ENCODE assay signal across 8 mouse cellular contexts in genomic region chr6:125418744-125419143, GRCm38 (mm10). TPM values are rescaled to one million over a fixed set of nuclear protein-coding genes. Genes with fewer than 3 reads are reported as not detected.
DNase-seq lines count a peak whose midpoint lies in the region; ATAC-seq lines count a peak whose summit lies in the region.

No protein-coding gene starts in this region.

- H3K36me3 ChIP-seq in hindbrain, embryonic 14.5 days (replicated peaks; ENCODE audit: control insufficient read depth, insufficient read depth), result no peaks in the 10 kb centered on the region

- no peaks in the 10 kb centered on the region for H3K27me3 ChIP-seq in hindbrain, embryonic 14.5 days (ENCODE audit: control insufficient read depth, insufficient read depth, low read length)

- H3K4me2 ChIP-seq in hindbrain, embryonic 14.5 days (replicated peaks), result no peak overlapping the region

- H3K27ac ChIP-seq in hindbrain, embryonic 14.5 days, result no peak overlapping the region

- H3K9me3 ChIP-seq in hindbrain, embryonic 14.5 days (ENCODE audit: control insufficient read depth, low read length), result no peaks in the 10 kb centered on the region

- no peak overlapping the region for H3K4me3 ChIP-seq in hindbrain, embryonic 14.5 days (replicated peaks; ENCODE audit: low read length)

- DNase-seq in R1 (ENCODE audit: low read depth, low spot score), result peak; percentile 94
- peak; percentile 54 for DNase-seq in cerebellum, adult 9-11 months
- DNase-seq in frontal cortex, postnatal 14 days (ENCODE audit: low spot score in 2 of 2), result peak; percentile 47 to 70
- peak; percentile 88 for DNase-seq in hindbrain, embryonic 14.5 days (ENCODE audit: low spot score)
- DNase-seq in layer of hippocampus, postnatal 14 days (ENCODE audit: low spot score in 2 of 2), result peak; percentile 79 to 89
- DNase-seq in lung, postnatal 4 days, result peak; percentile 74 to 90
- DNase-seq in retina, postnatal 7 days (ENCODE audit: low read depth, low spot score), result peak; percentile 80
- DNase-seq in urinary bladder, adult 18-20 months (ENCODE audit: low spot score in 2 of 2), result peak; percentile 68 to 72

- H3K9ac ChIP-seq in hindbrain, embryonic 14.5 days, result no peak overlapping the region

- peak; percentile 79 for ATAC-seq in hindbrain, embryonic 14.5 days (ENCODE audit: low FRiP score)

- 14% methylated on average over 9 of the region's 9 CpGs for whole genome bisulfite sequencing in hindbrain, embryonic 14.5 days

- no peaks in the 10 kb centered on the region for H3K4me1 ChIP-seq in hindbrain, embryonic 14.5 days (replicated peaks; ENCODE audit: control insufficient read depth, insufficient read depth, low read length)

RNA-seq across cellular contexts. Expression of gene Plekhg6, which starts 38.2 kb away (rescaled TPM):
- polyA plus RNA-seq in hindbrain, embryonic 14.5 days (2014; fragmentation: Nextera tagmentation; extraction: Ambion mirVana), result 0.10 and 0.23 TPM in 2 replicates
- total RNA-seq in layer of hippocampus, postnatal 14 days (2021), result not detected
